Mouse (Mus musculus): ENCODE data around the gene Mbd4.
A peak's percentile ranks its signal among the peaks of the same experiment; 100 is the strongest.
"Not testable (repeated sequence)": the region's sequence is repeated elsewhere in the genome, so short reads cannot be mapped to it uniquely, and the experiment has no call there.

Mbd4 gene

DNA sequence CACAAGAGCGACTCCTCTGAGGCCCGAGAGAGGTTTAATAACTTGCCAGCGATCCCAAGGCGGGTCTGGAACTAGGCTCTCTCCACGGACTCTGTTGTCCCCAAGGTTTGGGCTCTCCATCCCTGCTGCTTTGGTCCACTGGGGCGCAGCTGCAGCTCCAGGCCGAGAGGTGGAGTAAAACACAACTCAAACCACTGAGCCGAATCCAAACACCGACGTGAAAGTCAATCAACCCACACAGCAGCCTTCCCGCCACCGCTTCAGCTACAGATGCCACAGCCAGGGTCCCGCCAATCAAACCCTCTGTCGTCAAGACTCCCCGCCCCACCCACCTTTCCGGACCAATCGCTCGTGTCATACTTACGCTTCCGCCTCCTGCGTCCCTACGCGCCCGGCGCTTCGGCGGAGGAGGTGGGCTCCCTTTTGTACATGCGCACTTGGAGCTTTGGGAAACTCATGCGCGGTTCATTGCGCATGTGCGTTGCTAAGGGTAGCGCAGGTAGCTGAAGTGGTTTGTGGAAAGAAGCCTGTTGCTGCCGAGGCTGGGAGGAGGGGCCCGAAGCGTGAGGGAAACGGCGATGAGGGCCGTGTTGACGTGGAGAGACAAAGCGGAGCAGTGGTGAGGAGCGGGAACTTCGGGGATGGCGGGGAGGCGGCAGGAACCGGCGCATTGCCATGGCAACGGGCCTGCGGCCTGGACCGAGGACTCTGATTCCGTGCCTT is at the start of gene Mbd4, which contains the start of gene Ift122:
TSS of gene Mbd4 (minus strand) at position 281 of the 723 bp plus-strand sequence.
TSS of gene Ift122 (plus strand) at position 380 of the 723 bp plus-strand sequence.
- peak; percentile 99 for DNase-seq

DNA sequence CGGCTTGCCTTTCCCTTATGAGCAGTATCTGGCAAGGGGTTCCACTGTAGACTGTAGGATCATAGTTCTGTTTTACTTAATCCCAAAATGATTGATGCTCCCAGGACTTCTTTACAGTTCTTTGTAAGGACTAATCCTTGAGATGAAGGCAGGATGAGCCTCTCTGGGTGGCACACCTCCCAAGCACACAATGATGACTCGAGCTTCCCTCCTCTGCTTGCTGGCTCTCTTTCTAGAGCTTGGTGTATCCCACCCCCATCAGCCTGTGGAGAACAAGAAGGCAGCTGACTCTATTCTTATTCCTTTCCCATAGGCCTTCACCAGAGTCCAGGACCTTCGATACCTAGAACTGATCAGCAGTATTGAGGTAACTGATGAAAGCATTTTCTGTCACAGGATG is 49.4 kb upstream of the Mbd4 start:
- no peak for DNase-seq

DNA sequence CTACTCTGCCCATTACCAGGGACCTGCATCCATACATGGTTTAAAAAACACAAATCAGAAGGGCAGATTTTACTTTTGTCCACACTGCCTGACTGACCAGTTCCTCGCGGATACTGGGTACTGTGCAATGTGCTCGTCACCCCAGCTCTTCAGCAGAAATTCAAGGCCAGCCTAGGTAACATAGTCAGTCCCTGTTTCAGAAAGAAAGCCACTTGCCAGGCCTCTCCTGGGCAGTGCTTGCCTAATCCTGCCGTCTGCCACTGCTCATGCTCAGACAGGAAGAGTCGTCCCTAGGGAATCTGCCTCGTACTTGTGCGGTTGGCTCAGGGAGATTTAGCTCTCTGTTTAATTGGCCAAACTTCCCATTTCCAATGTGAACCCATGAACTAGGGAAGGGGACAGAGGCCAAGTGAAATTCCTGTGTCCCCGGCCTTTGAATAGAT is 48.3 kb upstream of the Mbd4 start:
- peak; percentile 48 for DNase-seq

DNA sequence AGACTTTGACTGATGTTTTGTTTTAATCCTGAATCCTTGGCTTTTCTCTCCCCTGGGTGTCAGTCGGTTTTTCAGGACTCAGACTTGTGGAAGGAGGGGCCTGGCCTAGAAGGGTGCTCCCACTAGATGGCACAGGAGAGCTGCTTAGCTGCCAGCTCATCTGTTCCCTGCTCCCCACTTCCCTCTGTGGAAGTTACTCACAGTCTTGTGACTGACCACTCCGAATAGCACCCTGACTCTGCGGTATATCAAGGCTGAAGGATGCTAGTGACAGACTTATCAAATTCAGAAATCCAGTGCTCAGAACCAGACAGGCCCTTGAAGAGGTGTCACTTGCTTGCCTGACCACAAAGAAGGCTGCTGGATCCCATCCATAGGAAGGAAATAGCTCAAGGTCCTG is 47.9 kb upstream of the Mbd4 start:
- DNase-seq: peak; percentile 82

DNA sequence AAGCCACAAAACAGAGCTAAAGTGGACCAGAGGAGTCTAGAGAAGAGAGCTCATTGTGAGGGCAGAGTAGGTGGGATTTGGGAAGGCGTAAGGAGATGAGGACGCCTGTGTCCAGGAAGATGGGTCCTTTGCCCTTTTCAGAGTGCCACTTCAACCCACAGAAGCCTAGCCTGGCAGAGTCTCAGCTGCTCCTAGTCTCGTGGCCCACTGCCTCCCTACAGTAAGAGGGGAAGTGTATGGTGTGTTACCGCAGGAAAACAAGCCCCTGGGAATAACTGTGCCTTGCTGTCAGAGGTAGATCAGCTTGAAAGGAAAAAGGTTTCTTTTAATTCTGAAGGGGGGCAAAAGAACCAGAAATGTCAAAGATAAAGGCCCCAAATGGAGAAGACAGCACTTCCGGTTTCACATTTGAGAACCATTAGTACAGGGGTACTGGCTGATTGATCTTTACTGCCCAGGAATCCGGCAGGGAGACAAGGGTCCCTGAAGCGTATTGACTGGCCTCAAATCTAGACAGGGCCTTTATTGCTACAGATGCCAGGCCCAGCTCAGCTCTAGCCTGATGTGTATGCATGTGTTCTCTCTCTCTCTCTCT is 44.9 kb upstream of the Mbd4 start:
- DNase-seq: no peak

DNA sequence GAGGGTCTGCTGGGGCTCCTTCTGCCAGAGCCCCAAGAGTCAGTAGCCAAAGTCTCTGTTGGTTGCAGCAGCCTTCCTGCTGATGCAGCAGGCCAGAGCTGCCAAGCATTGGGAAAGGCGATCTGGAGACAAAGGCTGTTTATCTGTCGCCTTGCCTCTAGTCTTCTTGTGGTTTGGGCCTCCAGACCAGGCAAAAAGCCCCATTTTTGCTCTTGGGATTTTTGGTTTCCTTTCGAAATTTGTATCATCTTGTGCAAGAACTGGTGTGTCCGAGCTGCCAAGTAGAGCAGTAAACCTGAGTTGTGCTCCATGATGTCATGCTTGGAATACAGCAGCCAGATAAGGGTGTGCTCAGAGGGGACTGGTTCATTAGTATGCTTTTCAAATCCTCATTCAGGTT is 43.9 kb upstream of the Mbd4 start:
- DNase-seq: peak; percentile 20

DNA sequence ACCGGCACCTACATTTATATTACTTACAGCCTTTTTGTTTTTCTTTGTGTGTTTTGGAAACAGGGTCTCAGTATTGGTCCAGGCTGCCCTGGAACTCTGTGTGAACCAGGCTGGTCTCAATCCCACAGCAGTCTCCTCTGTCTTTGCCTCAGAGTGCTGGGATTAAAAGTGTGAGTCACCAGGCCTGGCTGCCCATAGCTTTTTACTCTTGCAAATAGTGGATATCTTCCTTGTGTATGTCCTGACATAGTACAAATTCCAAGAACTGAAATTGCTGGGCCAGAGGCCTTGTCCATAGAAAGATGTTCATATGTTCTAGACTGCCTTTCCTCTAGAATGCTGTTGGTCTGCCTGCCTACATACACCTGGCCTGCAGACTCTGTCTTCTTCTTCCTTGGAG is 43.2 kb upstream of the Mbd4 start:
- no peak for DNase-seq

DNA sequence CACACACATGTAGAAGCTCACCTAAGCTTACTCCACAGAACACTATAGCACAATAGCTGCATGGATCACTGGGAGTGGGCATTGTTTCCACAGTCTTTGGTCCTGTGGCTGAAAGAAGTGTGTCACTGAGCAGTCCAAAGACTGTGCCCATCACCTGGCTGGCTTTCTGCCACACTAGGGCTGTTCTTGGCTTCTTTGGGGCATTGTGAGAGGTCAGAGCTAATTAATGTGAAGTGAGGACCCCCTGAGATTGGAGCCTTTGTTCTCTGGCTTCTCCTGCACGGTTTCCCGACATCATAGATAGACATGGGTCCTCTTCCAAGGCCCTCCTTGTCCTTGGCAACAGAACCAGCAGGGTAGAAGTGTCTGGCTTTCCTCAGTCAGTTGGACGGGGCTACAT is 39.2 kb upstream of the Mbd4 start:
- DNase-seq: peak; percentile 16

DNA sequence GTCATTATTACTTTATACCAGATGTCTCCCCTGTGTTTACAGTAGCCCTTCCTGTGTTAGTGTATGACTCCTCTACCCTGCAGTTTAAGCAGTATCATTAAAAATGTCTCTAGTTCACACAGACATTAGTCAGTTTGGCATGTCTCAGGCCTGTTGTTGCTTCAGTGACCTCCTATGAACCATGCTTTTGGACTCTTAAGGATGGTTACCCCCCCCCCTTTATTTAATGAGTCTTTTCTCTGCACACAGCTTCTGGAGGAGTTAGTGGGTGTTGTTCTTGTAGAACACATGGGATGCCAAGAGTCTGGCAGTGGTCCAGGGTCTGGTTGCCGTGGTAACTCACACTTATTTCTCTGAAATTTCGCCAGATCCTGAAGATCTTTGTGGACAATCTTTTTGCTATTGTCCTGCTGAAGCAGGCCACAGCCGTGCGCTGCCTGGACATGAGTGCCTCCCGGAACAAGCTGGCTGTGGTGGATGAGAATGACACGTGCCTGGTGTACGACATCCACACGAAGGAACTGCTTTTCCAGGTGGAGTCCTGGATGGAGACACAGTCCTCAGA is 38.4 kb upstream of the Mbd4 start:
- peak; percentile 43 for DNase-seq

DNA sequence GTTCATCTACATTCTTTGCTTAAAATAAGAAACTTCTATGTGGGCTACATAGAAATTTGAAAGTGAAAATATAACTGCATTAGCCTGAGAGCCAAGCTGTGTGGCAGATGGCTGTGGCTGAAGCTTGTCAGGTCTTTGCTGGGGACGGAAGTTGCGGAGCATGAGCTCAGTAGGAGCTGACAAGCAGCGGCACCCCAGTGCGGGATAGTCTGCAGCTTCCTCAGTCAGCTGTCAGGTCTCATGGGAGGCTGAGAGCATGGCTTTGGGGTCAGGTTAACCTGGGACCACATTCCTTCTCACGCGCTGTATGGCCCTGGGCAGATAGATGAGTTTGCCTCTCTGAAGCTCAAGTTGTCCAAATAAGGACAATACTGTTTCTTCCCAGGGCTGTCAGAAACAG is 37.9 kb upstream of the Mbd4 start:
- peak; percentile 36 for DNase-seq

DNA sequence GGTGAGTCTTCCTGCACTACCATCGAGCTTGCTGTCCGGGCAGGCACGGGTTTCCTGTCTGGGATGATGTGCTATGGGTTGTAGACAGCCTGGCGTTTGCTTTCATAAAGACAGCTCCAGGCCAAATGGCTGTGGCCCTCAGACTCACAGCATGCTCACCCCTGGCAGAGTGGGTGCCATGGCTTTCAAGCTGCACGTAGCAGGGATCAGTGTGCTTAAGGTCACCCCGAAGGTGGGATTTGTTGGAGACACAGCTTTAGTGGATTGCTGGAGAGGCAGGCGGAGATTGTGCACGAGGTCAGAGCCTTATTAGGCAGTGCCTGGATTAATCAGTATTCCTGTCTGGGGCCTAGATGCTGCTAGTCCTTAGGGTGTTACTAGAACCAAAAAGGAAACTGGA is 37.4 kb upstream of the Mbd4 start:
- DNase-seq: no peak

DNA sequence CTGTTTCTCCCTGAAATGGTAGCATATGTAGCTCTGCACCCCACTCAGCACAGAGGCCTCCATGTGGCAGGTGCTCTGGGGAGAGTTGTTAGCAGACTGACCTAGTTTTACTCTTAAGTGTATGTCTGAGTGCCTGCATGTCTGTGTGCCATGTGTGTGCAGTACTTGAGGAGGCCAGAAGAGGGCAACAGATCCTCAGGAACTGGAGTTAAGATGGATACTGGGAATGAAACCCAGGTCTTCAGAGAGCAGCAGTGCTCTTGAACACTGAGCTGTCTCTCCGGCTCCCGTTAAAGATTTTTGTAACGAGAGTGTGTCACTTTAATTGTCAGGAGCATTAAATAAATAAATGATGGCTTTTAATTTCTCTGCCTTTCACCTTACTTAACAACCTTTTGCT is 35.1 kb upstream of the Mbd4 start:
- no peak for DNase-seq

DNA sequence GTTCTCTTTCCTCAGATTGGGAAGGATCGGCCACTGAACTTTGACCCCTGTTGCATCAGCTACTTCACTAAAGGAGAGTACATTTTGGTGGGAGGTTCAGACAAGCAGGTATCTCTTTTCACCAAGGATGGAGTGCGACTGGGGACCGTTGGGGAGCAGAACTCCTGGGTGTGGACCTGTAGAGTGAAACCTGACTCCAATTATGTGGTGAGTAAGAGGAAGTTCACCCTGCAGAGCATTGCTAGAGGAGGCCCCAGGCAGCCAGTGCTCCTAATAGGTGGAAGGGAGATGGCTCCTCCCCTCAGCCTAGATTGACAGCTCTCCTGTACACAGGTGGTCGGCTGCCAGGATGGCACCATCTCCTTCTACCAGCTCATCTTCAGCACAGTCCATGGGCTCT is 33.7 kb upstream of the Mbd4 start:
- DNase-seq: no peak

DNA sequence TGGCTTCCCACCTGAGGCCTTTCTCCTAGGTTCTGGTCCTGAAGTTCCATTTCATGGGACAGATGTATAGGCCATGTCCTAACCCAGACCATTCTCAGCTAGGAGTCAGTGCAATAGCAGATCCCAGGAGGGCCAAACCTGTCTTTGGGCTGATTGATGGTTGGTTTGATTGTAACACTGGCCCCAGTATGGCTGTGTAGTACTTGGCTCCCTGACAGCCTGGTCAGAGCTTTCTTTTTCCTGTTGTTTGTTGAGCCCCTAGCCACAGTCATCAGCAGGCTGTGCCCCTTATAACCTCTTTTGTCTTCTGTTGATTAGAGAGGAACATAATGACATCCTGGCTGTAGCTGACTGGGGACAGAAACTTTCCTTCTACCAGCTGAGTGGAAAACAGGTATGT is 30.8 kb upstream of the Mbd4 start:
- no peak for DNase-seq

DNA sequence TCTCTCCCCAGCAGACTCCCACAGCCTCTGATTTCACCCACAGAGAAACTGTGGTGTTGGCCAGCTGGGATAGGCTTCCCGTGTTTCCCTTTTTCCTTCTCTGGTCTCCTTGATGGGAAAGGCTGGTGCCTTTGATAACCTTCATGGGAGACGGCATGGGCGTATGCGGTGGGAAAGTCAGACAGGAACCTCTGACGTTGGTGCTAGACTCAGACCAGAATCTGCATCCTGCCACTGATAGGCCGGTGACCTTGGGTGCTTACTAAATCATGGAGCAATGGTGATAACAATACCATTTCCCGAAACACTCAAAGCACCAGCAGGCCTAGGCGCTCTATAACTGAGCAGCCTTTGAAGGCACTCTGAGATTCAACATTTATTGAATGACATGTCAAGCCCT is 27.6 kb upstream of the Mbd4 start:
- no peak for DNase-seq

DNA sequence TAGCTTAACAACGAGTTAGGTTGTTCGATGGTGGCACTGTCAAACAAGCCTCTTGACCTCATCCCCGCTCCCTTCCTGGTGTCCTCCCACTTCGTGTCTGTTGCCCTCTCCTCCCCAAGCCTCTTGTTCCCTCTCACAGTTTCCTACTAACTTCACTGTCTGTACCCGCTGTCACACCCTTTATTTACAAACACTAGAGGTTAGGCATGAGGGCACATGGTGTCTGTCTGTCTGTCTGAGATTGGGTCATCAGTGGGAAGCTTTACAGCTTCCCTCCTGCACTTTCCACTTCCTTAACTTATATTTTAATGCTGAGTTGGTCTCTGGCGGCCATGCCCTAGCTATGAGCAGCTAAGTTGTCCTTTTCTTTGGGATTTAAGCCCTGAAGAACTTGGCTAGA is 26.6 kb upstream of the Mbd4 start:
- DNase-seq: no peak

DNA sequence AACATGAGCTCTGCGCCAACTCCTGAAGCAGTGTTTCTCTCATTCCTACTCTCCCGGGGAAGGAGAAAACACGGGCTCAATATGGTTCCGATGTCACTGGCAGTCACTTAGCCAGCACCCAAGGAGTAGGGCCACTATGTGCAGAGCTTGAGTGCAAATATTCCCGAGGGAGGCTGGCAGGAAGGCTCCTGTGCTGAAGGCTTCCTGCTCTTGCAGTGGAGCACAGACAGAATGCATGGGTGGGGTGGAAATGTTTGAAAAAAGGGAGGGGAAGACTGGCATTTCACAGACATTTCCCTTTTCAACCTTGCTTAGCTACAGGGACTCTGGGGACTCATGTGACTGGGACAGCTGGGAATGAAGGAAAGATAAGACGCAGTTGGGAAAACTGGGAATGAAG is 25.5 kb upstream of the Mbd4 start:
- DNase-seq: no peak

DNA sequence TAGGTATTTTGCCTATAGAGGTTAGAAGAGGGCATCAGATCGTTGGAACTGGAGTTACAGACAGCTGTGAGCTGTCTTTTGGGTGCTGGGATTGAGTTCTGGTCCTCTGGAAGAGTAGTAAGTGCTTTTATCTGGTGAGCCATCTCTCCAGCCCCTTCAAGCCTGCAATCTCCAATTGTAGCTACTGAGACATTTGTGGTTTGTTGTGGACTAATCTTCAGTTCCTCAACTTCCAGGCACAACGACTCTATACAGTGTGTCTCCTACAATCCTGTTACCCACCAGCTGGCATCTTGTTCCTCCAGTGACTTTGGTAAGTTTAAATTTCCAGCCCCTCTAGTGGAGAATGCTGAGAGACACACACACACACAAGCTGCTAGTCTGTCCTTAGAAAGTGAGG is 24.1 kb upstream of the Mbd4 start:
- DNase-seq: no peak

DNA sequence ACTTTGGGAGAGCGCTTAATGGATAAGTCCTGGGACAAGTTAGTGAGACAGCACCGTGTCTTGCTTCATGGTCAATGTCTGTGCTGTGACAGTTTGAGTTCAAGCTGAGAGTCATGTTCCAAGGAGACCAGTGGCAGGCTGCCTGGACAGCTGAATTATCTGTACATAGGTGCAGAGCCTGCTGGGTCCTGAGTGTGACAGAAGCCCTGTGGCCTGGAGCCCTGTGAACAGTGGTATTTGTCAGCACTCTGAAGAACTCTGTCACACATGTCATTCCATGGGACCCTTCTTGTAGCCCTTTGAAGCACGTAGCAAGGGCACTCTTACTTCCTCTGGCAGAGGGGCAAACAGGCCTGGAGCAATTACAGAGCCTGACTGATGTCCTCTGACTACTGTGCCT is 18.1 kb upstream of the Mbd4 start:
- DNase-seq: not testable (repeated sequence)

DNA sequence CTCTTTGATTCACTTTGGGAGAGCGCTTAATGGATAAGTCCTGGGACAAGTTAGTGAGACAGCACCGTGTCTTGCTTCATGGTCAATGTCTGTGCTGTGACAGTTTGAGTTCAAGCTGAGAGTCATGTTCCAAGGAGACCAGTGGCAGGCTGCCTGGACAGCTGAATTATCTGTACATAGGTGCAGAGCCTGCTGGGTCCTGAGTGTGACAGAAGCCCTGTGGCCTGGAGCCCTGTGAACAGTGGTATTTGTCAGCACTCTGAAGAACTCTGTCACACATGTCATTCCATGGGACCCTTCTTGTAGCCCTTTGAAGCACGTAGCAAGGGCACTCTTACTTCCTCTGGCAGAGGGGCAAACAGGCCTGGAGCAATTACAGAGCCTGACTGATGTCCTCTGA is 14.0 kb upstream of the Mbd4 start:
- not testable (repeated sequence) for DNase-seq

DNA sequence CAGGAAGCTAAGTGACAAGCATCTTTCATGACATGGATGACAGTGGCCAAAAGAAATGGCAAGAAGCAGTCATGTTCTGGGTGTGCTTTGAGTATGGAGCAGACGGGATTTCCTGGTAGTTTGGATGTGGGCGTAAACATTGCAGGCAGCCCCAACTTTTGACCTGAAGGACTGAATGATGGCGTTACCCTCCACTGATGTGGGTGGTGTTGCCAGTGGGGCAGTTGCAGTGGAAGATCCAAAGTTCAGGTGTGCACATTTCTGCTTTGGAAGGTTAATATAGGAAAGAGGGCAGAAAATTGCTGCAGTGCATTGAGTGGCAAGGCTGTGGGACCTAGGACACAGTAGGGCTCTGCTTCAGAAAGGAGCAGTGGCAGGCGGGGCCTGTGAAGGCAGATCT is 12.1 kb upstream of the Mbd4 start:
- DNase-seq: no peak

DNA sequence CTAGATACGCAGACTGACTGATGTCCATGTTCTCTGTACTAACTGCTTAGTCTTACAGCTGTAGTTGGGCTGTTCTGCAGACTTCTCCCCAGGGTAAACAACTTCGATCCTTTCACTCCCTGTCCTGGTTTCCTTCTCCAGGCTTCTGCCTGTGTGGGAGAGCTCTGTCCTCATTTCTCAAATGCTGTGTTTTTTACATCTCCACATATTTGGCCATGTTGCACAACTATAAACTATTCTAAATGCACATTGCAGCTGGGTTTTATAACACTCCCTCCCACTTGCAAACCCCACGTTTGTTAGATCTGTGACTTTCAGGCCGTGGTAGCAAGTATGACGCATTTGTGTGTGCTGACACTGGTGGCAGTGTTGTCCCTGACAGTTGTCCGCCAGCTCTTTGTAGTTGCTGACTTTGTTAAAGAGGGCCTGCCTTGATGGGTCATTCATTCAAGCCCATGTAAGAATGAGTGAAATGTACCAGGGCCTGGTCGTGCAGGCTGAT is 10.2 kb upstream of the Mbd4 start:
- DNase-seq: no peak

DNA sequence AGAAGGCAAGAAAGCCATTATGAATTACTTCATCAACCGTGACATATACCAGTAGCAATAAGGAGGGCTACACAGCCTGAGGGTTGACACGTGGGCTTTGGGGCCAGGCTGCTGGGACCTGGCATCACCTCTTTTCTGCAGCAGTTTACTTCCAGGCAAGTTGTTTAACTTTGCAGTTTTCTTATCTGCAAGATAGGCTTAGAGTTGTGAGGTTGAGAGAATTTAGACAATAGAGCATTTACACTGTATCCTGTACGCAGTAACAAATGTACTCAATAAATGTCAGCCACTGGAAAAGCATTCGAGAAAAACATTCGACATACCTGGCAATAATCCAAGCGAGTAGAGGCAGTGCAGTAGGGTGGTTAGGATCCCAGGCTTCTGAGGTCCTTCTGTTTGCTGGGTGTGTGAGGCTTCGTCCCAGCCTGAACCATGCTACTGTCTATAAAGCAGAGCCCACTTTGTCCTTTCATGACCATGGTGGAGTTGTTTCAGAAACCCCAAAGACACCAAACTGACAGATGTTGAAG is 6.9 kb upstream of the Mbd4 start:
- no peak for DNase-seq

DNA sequence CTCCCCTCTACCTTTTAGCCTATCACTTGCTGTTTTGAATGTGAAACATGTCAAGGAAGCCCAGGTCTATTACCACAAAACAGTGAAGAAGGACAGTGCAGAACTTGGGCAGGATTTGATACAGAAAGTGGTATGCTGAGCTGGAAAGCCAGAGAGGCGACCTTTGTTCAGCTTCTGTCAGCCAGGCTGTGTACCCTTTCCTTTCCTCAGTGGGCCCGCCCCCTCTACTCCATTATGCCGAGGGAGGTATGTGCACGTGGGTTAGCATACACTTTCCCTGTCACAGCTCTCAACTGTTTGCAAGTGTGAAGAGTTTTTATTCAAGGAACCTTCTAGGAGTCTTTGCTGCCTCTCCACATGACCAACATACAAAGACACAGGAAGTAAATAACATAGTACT is 6.1 kb upstream of the Mbd4 start:
- no peak for DNase-seq

Measured in cerebellum, adult 11-12 months (tissue).